Mouse (Mus musculus): ENCODE data around the gene Usp54.

DNA sequence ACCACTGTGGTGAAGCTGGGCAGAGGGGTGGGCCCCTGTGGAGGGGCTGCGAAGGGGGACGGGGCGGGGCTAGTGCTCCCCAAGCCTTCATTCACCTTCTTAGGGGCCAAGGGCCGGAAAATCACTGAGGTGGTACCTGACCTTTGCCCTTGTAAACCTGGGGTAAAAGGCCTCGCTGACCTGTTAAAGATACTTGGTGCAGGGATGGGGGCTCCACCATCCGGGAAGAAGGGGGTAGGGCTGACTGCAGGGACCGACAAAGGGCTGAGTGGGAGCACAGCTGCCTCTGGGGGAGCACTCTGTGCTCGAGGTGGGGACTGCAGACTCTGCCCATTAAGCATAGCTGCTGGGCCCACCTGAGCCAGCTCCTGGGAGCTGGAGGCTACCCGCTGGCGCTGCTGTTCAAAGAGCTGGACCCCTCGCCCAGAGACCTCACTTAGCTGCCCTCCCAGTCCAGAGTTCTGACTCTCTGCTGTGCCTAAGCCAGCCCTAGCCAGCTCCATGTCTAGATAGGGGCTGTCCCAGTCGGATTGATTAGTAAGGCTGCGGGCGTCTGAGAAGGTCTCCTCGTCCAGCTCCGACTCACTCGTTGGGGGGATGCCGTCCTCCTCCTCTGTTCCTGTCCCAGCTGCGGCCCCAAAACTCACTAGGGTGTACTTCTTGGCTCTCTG, 20.9 kb upstream of the Usp54 start:
- no peak for TF ChIP-seq MAFK (IDR thresholded peaks at IDR 0.05; ENCODE audit: insufficient read depth, low read depth, low read length)
- TF ChIP-seq CHD2 (IDR thresholded peaks at IDR 0.05; ENCODE audit: low read depth, low read length) = no peak
- no peak for TF ChIP-seq HCFC1 (IDR thresholded peaks at IDR 0.05; ENCODE audit: borderline replicate concordance, insufficient read depth, low read length)
- no peak for TF ChIP-seq ZNF384 (IDR thresholded peaks at IDR 0.05; ENCODE audit: low read depth, low read length)
